Mouse (Mus musculus) kidney, embryonic 15.5 days (tissue): Measurements from ENCODE around the gene Cpeb4. TPM values are rescaled to one million over a fixed set of nuclear protein-coding genes. Genes with fewer than 3 reads are reported as not detected.

ENCODE experiments used
- polyA plus RNA-seq: library from polyadenylated mRNA; unstranded; fragments of >200 nt; fragmentation: Nextera tagmentation; extraction: Ambion mirVana; gene quantifications from 2 replicates; pipeline ENCODE4 v1.2.1, GENCODE M21; 2015

Cpeb4 gene
- polyA plus RNA-seq, 1 experiment from 2014 or later = 3.9 TPM

Other genes with a start within 250 kb of the Cpeb4 start
- 84.9 and 86.8 TPM in 2 replicates for gene Bod1, start 200.3 kb upstream of the Cpeb4 start, polyA plus RNA-seq
- gene 4930524B15Rik, start 93.4 kb downstream of the Cpeb4 start, polyA plus RNA-seq = 0.12 and 0.15 TPM in 2 replicates
- 4.6 and 7.7 TPM in 2 replicates for gene Nsg2, start 128.3 kb downstream of the Cpeb4 start, polyA plus RNA-seq